Mouse (Mus musculus): ENCODE results near the gene Plxnd1. TPM values are rescaled to one million over a fixed set of nuclear protein-coding genes. Genes with fewer than 3 reads are reported as not detected.

Plxnd1 gene
- polyA plus RNA-seq, 1 experiment from 2014 or later, result 17.5 TPM

GRCm38 (mm10) chr6:115913482-115913881, 81.3 kb downstream of the Plxnd1 start:
- Histone ChIP-seq H3K4me3 (ENCODE audit: low read depth, low read length) (no peak overlapping the region), H3K27me3 (ENCODE audit: control insufficient read depth, insufficient read depth, low read length) (no peaks in the 10 kb centered on the region), H3K36me3 (ENCODE audit: control insufficient read depth, insufficient read depth, low read length) (no peaks in the 10 kb centered on the region), H3K4me1 (ENCODE audit: control insufficient read depth, insufficient read depth, low read length) (no peaks in the 10 kb centered on the region), H3K9me3 (ENCODE audit: control insufficient read depth, low read length) (no peaks in the 10 kb centered on the region), H3K9ac (ENCODE audit: low read length) (no peak overlapping the region), H3K4me2 (no peak overlapping the region), H3K27ac (ENCODE audit: low read depth, low read length) (no peak overlapping the region)
- no peak for DNase-seq (ENCODE audit: low spot score, missing footprints)
- 89% methylated on average over 10 of the region's 10 CpGs for WGBS
- ATAC-seq (ENCODE audit: low FRiP score), result no peak

GRCm38 (mm10) chr6:115911763-115912162, 83.0 kb downstream of the Plxnd1 start:
- Histone ChIP-seq H3K27ac (ENCODE audit: low read depth, low read length) (no peak overlapping the region), H3K4me1 (ENCODE audit: control insufficient read depth, insufficient read depth, low read length) (no peaks in the 10 kb centered on the region), H3K9me3 (ENCODE audit: control insufficient read depth, low read length) (no peaks in the 10 kb centered on the region), H3K27me3 (ENCODE audit: control insufficient read depth, insufficient read depth, low read length) (no peaks in the 10 kb centered on the region), H3K4me2 (no peak overlapping the region), H3K4me3 (ENCODE audit: low read depth, low read length) (no peak overlapping the region), H3K9ac (ENCODE audit: low read length) (no peak overlapping the region), H3K36me3 (ENCODE audit: control insufficient read depth, insufficient read depth, low read length) (no peaks in the 10 kb centered on the region)
- ATAC-seq (ENCODE audit: low FRiP score) (no peak), DNase-seq (ENCODE audit: low spot score, missing footprints) (no peak)
- 80% methylated on average over 6 of the region's 6 CpGs for WGBS

GRCm38 (mm10) chr6:115909940-115910339, 84.9 kb downstream of the Plxnd1 start:
- no peaks in the 10 kb centered on the region for H3K9me3 ChIP-seq (ENCODE audit: control insufficient read depth, low read length)
- no peaks in the 10 kb centered on the region for H3K36me3 ChIP-seq (ENCODE audit: control insufficient read depth, insufficient read depth, low read length)
- H3K27ac ChIP-seq (ENCODE audit: low read depth, low read length), result no peak overlapping the region
- peak; percentile 69 for DNase-seq (ENCODE audit: low spot score, missing footprints)
- H3K27me3 ChIP-seq (ENCODE audit: control insufficient read depth, insufficient read depth, low read length), result no peaks in the 10 kb centered on the region
- WGBS, result 82% methylated on average over 8 of the region's 8 CpGs
- ATAC-seq (ENCODE audit: low FRiP score), result no peak
- no peak overlapping the region for H3K4me2 ChIP-seq
- no peak overlapping the region for H3K9ac ChIP-seq (ENCODE audit: low read length)
- H3K4me3 ChIP-seq (ENCODE audit: low read depth, low read length), result no peak overlapping the region
- no peaks in the 10 kb centered on the region for H3K4me1 ChIP-seq (ENCODE audit: control insufficient read depth, insufficient read depth, low read length)

GRCm38 (mm10) chr6:115909052-115909451, 85.8 kb downstream of the Plxnd1 start:
- no peak overlapping the region for H3K4me2 ChIP-seq
- H3K27ac ChIP-seq (ENCODE audit: low read depth, low read length), result no peak overlapping the region
- no peaks in the 10 kb centered on the region for H3K36me3 ChIP-seq (ENCODE audit: control insufficient read depth, insufficient read depth, low read length)
- no peaks in the 10 kb centered on the region for H3K27me3 ChIP-seq (ENCODE audit: control insufficient read depth, insufficient read depth, low read length)
- no peaks in the 10 kb centered on the region for H3K4me1 ChIP-seq (ENCODE audit: control insufficient read depth, insufficient read depth, low read length)
- DNase-seq (ENCODE audit: low spot score, missing footprints), result peak; percentile 72
- no peaks in the 10 kb centered on the region for H3K9me3 ChIP-seq (ENCODE audit: control insufficient read depth, low read length)
- 70% methylated on average over 3 of the region's 3 CpGs for WGBS
- no peak overlapping the region for H3K9ac ChIP-seq (ENCODE audit: low read length)
- no peak for ATAC-seq (ENCODE audit: low FRiP score)
- no peak overlapping the region for H3K4me3 ChIP-seq (ENCODE audit: low read depth, low read length)

- no peak overlapping the region for H3K27ac ChIP-seq (ENCODE audit: low read depth, low read length)
- H3K27me3 ChIP-seq (ENCODE audit: control insufficient read depth, insufficient read depth, low read length), result no peaks in the 10 kb centered on the region
- no peak overlapping the region for H3K4me2 ChIP-seq
- no peaks in the 10 kb centered on the region for H3K4me1 ChIP-seq (ENCODE audit: control insufficient read depth, insufficient read depth, low read length)
- ATAC-seq (ENCODE audit: low FRiP score) (no peak), DNase-seq (ENCODE audit: low spot score, missing footprints) (peak; percentile 80)
- H3K4me3 ChIP-seq (ENCODE audit: low read depth, low read length), result no peak overlapping the region
- H3K9ac ChIP-seq (ENCODE audit: low read length), result no peak overlapping the region
- H3K36me3 ChIP-seq (ENCODE audit: control insufficient read depth, insufficient read depth, low read length), result no peaks in the 10 kb centered on the region
- no peaks in the 10 kb centered on the region for H3K9me3 ChIP-seq (ENCODE audit: control insufficient read depth, low read length)
- 42% methylated on average over 6 of the region's 6 CpGs for WGBS
Measured at GRCm38 (mm10) chr6:115908421-115908982, 86.3 kb downstream of the Plxnd1 start.

GRCm38 (mm10) chr6:115906871-115907270, 87.9 kb downstream of the Plxnd1 start:
- H3K27me3 ChIP-seq (ENCODE audit: control insufficient read depth, insufficient read depth, low read length), result no peaks in the 10 kb centered on the region
- no peak overlapping the region for H3K27ac ChIP-seq (ENCODE audit: low read depth, low read length)
- 88% methylated on average over 2 of the region's 2 CpGs for WGBS
- ATAC-seq (ENCODE audit: low FRiP score) (no peak), DNase-seq (ENCODE audit: low spot score, missing footprints) (no peak)
- H3K36me3 ChIP-seq (ENCODE audit: control insufficient read depth, insufficient read depth, low read length), result no peaks in the 10 kb centered on the region
- no peak overlapping the region for H3K4me2 ChIP-seq
- no peaks in the 10 kb centered on the region for H3K9me3 ChIP-seq (ENCODE audit: control insufficient read depth, low read length)
- H3K9ac ChIP-seq (ENCODE audit: low read length), result no peak overlapping the region
- no peak overlapping the region for H3K4me3 ChIP-seq (ENCODE audit: low read depth, low read length)
- no peaks in the 10 kb centered on the region for H3K4me1 ChIP-seq (ENCODE audit: control insufficient read depth, insufficient read depth, low read length)

GRCm38 (mm10) chr6:115906455-115906854, 88.3 kb downstream of the Plxnd1 start:
- H3K27ac ChIP-seq (ENCODE audit: low read depth, low read length), result no peak overlapping the region
- no peak overlapping the region for H3K4me2 ChIP-seq
- WGBS, result 93% methylated on average over 1 of the region's 1 CpGs
- DNase-seq (ENCODE audit: low spot score, missing footprints) (no peak), ATAC-seq (ENCODE audit: low FRiP score) (no peak)
- no peaks in the 10 kb centered on the region for H3K27me3 ChIP-seq (ENCODE audit: control insufficient read depth, insufficient read depth, low read length)
- no peak overlapping the region for H3K4me3 ChIP-seq (ENCODE audit: low read depth, low read length)
- H3K9ac ChIP-seq (ENCODE audit: low read length), result no peak overlapping the region
- H3K4me1 ChIP-seq (ENCODE audit: control insufficient read depth, insufficient read depth, low read length), result no peaks in the 10 kb centered on the region
- no peaks in the 10 kb centered on the region for H3K9me3 ChIP-seq (ENCODE audit: control insufficient read depth, low read length)
- no peaks in the 10 kb centered on the region for H3K36me3 ChIP-seq (ENCODE audit: control insufficient read depth, insufficient read depth, low read length)

GRCm38 (mm10) chr6:115905568-115905967, 89.2 kb downstream of the Plxnd1 start:
- H3K4me2 ChIP-seq, result no peak overlapping the region
- DNase-seq (ENCODE audit: low spot score, missing footprints) (no peak), ATAC-seq (ENCODE audit: low FRiP score) (no peak)
- no peaks in the 10 kb centered on the region for H3K36me3 ChIP-seq (ENCODE audit: control insufficient read depth, insufficient read depth, low read length)
- no peak overlapping the region for H3K4me3 ChIP-seq (ENCODE audit: low read depth, low read length)
- WGBS, result 99% methylated on average over 6 of the region's 6 CpGs
- H3K9me3 ChIP-seq (ENCODE audit: control insufficient read depth, low read length), result no peaks in the 10 kb centered on the region
- no peaks in the 10 kb centered on the region for H3K27me3 ChIP-seq (ENCODE audit: control insufficient read depth, insufficient read depth, low read length)
- H3K27ac ChIP-seq (ENCODE audit: low read depth, low read length), result no peak overlapping the region
- H3K4me1 ChIP-seq (ENCODE audit: control insufficient read depth, insufficient read depth, low read length), result no peaks in the 10 kb centered on the region
- no peak overlapping the region for H3K9ac ChIP-seq (ENCODE audit: low read length)
